Mouse (Mus musculus) intestine, embryonic 15.5 days (tissue): ENCODE results near the gene Timeless. TPM values are rescaled to one million over a fixed set of nuclear protein-coding genes. Genes with fewer than 3 reads are reported as not detected.
"Not testable (repeated sequence)": the region's sequence is repeated elsewhere in the genome, so short reads cannot be mapped to it uniquely, and the experiment has no call there.

Experiments
- ATAC-seq: fragments of 200-750 bp; cut with Nextera tagmentation; 2 replicates; pipeline ENCODE4 v1.8.0; 2017; ENCODE audit warnings: moderate TSS enrichment, moderate library complexity
- H3K27ac ChIP-seq: fragments of 300-500 bp; sonication (generic); 2 replicates; pipeline ENCODE4 v1.5.1; 2015; ENCODE audit warnings: mild to moderate bottlenecking, inconsistent platforms
- H3K27me3 ChIP-seq: fragments of 300-500 bp; sonication (generic); replicated peaks from 2 replicates; pipeline ENCODE4 v1.6.1; 2015; ENCODE audit warnings: inconsistent platforms
- H3K36me3 ChIP-seq: fragments of 300-500 bp; sonication (generic); 2 replicates; pipeline ENCODE4 v1.6.1; 2015; ENCODE audit warnings: inconsistent platforms
- H3K4me1 ChIP-seq: fragments of 300-500 bp; sonication (generic); replicated peaks from 2 replicates; pipeline ENCODE4 v1.6.1; 2015; ENCODE audit warnings: inconsistent platforms
- H3K4me2 ChIP-seq: fragments of 300-500 bp; sonication (generic); replicated peaks from 2 replicates; pipeline ENCODE4 v1.6.1; 2015; ENCODE audit warnings: mild to moderate bottlenecking, inconsistent platforms
- H3K4me3 ChIP-seq: fragments of 300-500 bp; sonication (generic); replicated peaks from 2 replicates; pipeline ENCODE4 v1.5.1; 2015; ENCODE audit warnings: inconsistent platforms
- H3K9ac ChIP-seq: fragments of 300-500 bp; sonication (generic); 2 replicates; pipeline ENCODE4 v1.6.1; 2015; ENCODE audit warnings: inconsistent platforms
- H3K9me3 ChIP-seq: fragments of 300-500 bp; sonication (generic); 2 replicates; pipeline ENCODE4 v1.6.1; 2016; ENCODE audit warnings: inconsistent platforms
- WGBS: fragments of 180-500 bp; shearing (Covaris S2); methylation state at CpG from one replicate; pipeline ENCODE4 v1.1.7; 2015; 5-methylcytosine and 5-hydroxymethylcytosine counted together
- polyA plus RNA-seq: library from polyadenylated mRNA; unstranded; fragments of >200 nt; fragmentation: Nextera tagmentation; extraction: Ambion mirVana; gene quantifications from 2 replicates; pipeline ENCODE4 v1.2.1, GENCODE M21; 2015

The Timeless gene
- 40.8 and 41.3 TPM in 2 replicates for polyA plus RNA-seq

DNA sequence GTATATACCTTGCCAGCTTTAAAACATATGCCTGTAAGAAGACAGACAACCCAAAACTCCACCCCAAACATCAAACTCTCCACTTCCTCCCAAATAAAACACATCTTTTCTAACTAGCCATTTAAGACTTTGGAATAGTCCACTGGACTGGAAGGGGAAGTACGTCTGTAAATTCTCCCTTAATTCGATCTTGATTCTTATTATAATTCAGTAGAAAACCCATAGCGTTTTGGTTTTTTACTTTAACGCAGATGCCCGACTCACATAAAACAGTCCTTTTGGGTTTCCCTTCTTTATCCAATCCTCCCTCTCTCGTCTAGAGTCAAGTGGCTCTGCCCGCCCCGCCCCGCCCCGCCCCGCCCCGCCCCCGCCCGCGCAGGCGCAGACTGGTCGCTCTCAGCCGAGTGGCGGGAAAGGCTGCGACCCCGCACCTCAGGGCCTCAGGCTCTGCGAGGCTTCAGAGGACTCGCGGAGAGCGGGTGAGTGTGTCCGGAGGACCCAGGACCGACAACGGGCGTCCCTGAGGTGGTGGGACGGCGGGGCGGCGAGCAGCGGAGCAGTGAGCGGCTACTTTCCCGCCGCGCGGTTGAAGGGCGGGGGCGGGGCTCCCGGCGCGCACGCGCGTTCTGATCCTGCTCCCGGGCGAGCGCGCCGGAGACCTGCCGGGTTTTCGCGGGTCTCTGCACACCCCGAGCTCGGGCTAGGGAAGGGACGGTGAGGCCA is at the start of gene Timeless:
Gene Timeless, plus strand, starts transcription at position 369 of the 723 bp plus-strand sequence.
- Histone ChIP-seq H3K4me1 (peaks cover 5% of the 10 kb centered on the region; the same call in 1 of the 2 replicates), H3K9me3 (no peaks in the 10 kb centered on the region), H3K27ac (peak within 1 kb of the TSS; percentile 90), H3K4me3 (peak within 1 kb of the TSS; percentile 81), H3K27me3 (no peaks in the 10 kb centered on the region), H3K9ac (peak within 1 kb of the TSS; percentile 65), H3K4me2 (peak within 1 kb of the TSS; percentile 62), H3K36me3 (0 out of 2 replicates have a peak, but pooled peaks cover 4% of the 10 kb centered on the region)
- under 1% methylated on average over 58 of the region's 58 CpGs for WGBS
- peak; percentile 97 for ATAC-seq

DNA sequence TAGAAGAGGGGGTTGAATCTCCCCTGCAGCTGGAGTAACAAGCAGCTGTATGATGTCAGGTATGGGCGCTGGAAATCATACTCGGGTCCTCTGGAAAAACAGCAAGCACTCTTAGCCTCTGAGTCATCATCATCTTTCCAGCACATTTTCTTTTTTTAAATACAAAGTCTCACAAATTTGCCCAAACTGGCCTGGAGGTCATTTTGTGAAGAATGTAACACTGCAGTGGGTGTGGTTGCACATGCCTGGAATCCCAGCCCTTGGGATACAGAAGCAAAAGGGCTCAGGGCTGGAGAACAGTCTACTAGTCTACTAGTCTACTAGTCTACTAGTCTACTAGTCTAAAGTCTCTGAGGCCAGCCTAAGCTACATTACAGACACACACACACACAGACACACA is 47.6 kb upstream of the Timeless start:
- H3K9me3 ChIP-seq = no peaks in the 10 kb centered on the region
- 0 out of 2 replicates have a peak, but pooled peaks cover 3% of the 10 kb centered on the region for H3K4me1 ChIP-seq
- no peak overlapping the region for H3K27ac ChIP-seq
- H3K9ac ChIP-seq = no peak overlapping the region
- H3K4me3 ChIP-seq = no peak overlapping the region
- 66% methylated on average over 2 of the region's 2 CpGs for WGBS
- H3K36me3 ChIP-seq = no peaks in the 10 kb centered on the region
- no peaks in the 10 kb centered on the region for H3K27me3 ChIP-seq
- ATAC-seq = no peak
- H3K4me2 ChIP-seq = no peak overlapping the region

DNA sequence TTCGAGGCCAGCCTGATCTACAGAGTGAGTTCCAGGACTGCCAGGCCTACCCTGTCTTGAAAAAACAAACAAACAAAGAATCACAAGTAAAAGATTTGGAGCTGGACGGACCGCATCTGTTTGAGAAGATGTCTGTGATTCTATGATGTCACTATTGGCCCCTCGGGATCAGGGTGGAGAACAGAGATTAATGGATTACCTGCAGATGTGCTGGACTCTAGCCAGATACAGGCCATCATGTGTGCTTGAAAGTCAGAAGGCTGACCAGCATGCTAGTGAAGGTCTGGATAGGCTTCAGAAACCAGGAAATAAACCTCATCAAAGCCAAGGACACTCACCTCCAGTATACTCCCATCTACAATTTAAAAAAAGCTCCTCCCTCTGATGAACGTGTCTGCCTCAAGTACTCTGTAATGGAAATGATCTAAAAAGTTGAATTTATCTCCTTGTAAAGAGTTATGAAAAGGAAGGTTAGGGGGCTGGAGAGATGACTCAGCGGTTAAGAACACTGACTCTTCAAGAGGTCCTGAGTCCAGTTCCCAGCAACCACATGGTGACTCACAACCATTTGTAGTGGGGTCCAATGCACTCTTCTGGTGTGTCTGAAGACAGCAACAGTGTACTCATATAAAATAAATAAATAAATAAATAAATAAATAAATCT is 46.5 kb upstream of the Timeless start:
- Histone ChIP-seq H3K27me3 (no peaks in the 10 kb centered on the region), H3K4me2 (no peak overlapping the region), H3K4me1 (no peaks in the 10 kb centered on the region), H3K27ac (no peak overlapping the region), H3K36me3 (no peaks in the 10 kb centered on the region), H3K4me3 (no peak overlapping the region), H3K9ac (no peak overlapping the region), H3K9me3 (no peaks in the 10 kb centered on the region)
- 60% methylated on average over 6 of the region's 6 CpGs for WGBS
- ATAC-seq = peak; percentile 18; the same call in 1 of the 2 replicates

DNA sequence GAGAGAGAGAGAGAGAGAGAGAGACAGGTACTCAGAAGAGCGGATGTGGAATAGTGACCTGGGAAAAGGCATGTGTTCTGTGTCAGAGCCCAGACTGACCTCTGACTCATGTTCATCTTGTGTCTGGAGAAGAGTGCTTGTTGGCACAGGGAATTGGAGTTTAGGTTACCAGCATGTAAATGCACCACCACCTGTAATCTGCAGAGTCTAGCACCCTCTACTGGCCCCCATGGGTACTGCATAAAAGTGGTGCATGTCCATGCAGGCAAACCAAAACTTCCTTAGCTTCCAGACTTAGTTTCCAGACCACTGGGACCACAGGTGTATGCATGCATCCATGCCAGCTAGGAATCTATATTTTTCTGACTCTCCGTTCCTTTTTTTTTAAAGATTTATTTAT is 45.9 kb upstream of the Timeless start:
- Histone ChIP-seq H3K9me3 (no peaks in the 10 kb centered on the region), H3K4me2 (no peak overlapping the region), H3K36me3 (no peaks in the 10 kb centered on the region), H3K27me3 (no peaks in the 10 kb centered on the region), H3K4me1 (no peaks in the 10 kb centered on the region), H3K4me3 (no peak overlapping the region), H3K9ac (no peak overlapping the region), H3K27ac (no peak overlapping the region)
- peak; percentile 73 for ATAC-seq
- WGBS = 45% methylated on average over 2 of the region's 2 CpGs

DNA sequence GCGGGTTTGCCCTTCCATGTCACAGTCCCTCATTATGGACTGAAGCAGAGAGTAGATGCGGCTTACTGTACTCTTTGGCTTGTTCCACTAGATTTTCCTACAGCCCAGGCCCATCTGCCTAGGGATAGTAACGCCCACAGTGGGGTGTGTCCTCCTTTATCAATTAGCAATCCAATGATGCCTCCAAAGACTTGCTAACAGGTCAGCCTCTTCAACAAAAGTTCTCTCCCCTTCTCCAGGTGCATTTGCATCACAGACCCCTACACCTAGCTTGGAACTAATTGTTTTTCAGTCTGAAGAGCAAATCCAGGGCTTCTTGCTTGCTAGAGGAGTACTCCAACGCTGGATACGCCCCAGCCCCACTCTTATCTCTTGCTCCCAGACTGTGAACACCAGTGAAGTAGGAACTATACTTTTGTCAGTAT is 44.7 kb upstream of the Timeless start:
- Histone ChIP-seq H3K9ac (no peak overlapping the region), H3K9me3 (no peaks in the 10 kb centered on the region), H3K4me1 (no peaks in the 10 kb centered on the region), H3K27me3 (no peaks in the 10 kb centered on the region), H3K4me3 (no peak overlapping the region), H3K4me2 (no peak overlapping the region), H3K36me3 (no peaks in the 10 kb centered on the region), H3K27ac (no peak overlapping the region)
- WGBS = 64% methylated on average over 5 of the region's 5 CpGs
- no peak for ATAC-seq

DNA sequence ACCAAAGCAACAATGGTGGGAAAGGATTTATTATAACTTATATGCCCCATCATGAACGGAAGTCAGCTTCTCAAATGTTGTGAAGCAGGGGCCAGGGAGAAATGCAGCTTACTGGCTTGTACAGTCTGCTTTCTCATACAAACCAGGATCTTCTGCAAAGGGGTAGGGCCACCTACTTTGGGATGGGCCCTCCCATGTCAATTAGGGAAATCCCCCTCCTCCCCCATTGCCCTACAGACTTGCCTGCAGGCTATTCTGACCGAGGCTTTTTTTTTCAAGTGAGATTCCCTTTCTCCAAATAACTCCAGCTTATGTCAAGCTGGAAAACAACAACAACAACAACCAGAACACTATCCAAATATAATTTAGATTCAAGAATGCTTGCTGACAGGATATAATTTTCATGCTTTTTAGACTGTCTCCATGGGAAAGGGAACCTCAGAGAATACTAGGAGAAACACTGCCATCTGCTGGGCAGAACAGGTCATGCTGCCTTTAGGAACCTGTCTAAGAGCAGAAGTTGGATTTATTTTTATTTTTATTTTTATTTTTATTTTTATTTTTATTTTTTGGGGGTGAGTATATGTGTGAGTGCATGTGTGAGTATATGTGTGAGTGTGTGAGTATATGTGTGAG is 43.5 kb upstream of the Timeless start:
- no peak overlapping the region for H3K4me3 ChIP-seq
- H3K36me3 ChIP-seq = no peaks in the 10 kb centered on the region
- H3K4me1 ChIP-seq = no peaks in the 10 kb centered on the region
- no peak overlapping the region for H3K4me2 ChIP-seq
- H3K27me3 ChIP-seq = no peaks in the 10 kb centered on the region
- WGBS = 47% methylated on average over 2 of the region's 2 CpGs
- H3K9ac ChIP-seq = no peak overlapping the region
- H3K9me3 ChIP-seq = no peaks in the 10 kb centered on the region
- ATAC-seq = no peak
- H3K27ac ChIP-seq = no peak overlapping the region

DNA sequence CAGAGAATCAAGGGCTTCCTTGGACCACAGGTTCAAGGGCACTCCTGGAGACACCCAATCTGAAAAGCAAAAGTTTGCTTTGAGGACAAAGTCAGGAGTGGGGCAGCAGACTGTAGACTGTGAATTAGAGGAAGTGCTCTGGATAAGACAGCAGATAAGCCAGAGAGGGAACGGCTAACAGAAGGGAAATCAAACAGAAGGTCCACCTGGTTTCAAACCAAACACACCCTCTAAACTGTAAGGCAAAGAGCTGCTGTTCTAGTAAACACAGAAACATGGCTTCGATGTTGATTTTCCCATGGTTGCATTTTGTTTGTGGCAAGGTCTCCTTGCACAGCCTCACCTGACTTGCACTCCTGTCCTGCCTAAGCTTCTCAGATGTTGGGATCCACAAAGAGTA is 40.4 kb upstream of the Timeless start:
- peaks cover 8% of the 10 kb centered on the region; the same call in 1 of the 2 replicates for H3K4me1 ChIP-seq
- no peak for ATAC-seq
- WGBS = 54% methylated on average over 2 of the region's 2 CpGs
- peaks cover 14% of the 10 kb centered on the region for H3K27me3 ChIP-seq
- H3K27ac ChIP-seq = no peak overlapping the region
- no peak overlapping the region for H3K9ac ChIP-seq
- no peaks in the 10 kb centered on the region for H3K36me3 ChIP-seq
- H3K4me2 ChIP-seq = no peak overlapping the region
- no peak overlapping the region for H3K4me3 ChIP-seq
- H3K9me3 ChIP-seq = no peaks in the 10 kb centered on the region

DNA sequence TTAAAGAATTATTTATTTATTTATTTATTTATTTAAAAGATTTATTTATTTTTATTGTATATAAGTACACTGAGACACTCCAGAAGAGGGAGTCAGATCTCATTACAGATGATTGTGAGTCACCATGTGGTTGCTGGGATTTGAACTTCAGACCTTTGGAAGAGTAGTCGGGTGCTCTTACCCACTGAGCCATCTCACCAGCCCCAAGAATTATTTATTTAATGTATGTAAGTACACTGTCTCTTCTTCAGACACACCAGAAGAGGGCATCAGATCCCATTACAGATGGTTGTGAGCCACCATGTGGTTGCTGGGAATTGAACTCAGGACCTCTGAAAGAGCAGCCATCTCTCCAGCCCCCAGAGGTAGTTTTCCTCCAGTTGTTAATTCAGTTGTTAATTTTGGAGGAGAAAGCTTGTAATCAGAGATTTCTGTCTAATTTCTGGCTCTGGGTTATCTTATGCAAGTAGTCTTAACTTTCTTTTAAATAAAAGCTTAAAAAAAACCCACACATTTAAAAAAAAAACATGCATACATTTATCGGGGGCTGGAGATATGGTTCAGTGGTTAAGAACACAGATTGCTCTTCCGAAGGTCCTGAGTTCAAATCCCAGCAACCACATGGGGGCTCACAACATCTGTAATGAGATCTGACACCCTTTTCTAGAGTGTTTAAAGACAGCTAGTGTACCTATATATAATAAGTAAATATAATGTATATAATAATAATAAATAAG is 39.7 kb upstream of the Timeless start:
- not testable (repeated sequence) for H3K9me3 ChIP-seq, H3K27ac ChIP-seq, H3K4me3 ChIP-seq, ATAC-seq, H3K4me2 ChIP-seq, H3K9ac ChIP-seq, H3K36me3 ChIP-seq, H3K4me1 ChIP-seq
- peaks cover 14% of the 10 kb centered on the region for H3K27me3 ChIP-seq
- WGBS = 94% methylated on average over 3 of the region's 3 CpGs

DNA sequence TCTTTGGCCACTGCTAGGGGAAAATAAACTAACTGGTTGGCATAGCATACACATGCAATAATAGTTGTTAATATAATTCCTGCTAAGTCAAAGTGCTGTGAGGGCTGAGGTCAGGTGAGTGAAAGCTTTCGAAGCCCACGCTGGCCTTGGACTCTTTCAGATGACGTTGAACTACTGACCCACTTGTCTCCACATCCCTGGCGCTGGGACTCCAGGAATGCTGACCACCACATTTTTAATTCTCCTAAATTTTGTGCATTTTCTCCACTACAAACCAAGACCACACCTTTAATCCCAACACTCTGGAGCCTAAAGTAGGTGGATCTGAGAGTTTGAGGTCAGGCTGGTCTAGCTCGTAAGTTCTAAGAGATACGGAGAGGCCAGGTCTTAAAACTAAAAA is 38.8 kb upstream of the Timeless start:
- Histone ChIP-seq H3K4me1 (peaks cover 8% of the 10 kb centered on the region; the same call in 1 of the 2 replicates), H3K4me3 (no peak overlapping the region), H3K27me3 (peaks cover 14% of the 10 kb centered on the region), H3K27ac (no peak overlapping the region), H3K36me3 (no peaks in the 10 kb centered on the region), H3K4me2 (no peak overlapping the region), H3K9ac (no peak overlapping the region), H3K9me3 (no peaks in the 10 kb centered on the region)
- 93% methylated on average over 6 of the region's 6 CpGs for WGBS
- no peak for ATAC-seq

DNA sequence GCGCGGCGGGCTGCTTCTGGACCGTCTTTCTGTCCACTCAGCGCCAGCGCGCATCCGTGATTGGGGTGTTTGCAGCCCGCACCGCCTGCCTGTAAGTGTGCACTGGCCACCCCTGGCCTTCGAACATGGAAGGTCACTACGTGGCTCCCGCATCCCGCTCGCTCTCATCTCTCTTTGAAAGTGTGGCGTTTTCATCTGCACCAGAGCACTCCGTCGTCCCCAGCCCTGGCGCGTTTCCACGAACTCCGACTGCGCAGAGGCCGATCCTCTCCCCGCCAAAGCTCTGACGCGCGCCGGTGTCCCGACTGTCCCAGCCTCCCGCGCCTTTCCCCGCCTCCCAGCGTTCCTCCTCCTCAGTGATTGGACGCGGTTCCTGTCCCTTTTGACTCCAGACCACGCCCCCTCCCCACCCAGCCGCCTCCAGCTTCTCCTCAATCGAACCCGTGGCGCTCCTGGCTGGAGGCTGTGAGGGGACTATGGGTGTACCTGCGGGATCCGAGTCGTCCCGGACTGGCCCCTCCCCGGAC is 37.8 kb upstream of the Timeless start, which contains the start of gene Gls2:
Gene Gls2, plus strand, starts transcription at position 434 of the 527 bp plus-strand sequence.
- Histone ChIP-seq H3K27me3 (peaks cover 14% of the 10 kb centered on the region), H3K9me3 (no peaks in the 10 kb centered on the region), H3K4me3 (peak within 1 kb of the TSS; percentile 79), H3K9ac (peak within 1 kb of the TSS; percentile 66), H3K4me1 (peaks cover 8% of the 10 kb centered on the region; the same call in 1 of the 2 replicates), H3K36me3 (no peaks in the 10 kb centered on the region), H3K27ac (peak within 1 kb of the TSS; percentile 57; the same call in 1 of the 2 replicates), H3K4me2 (peak within 1 kb of the TSS; percentile 100)
- ATAC-seq = peak; percentile 98
- under 1% methylated on average over 46 of the region's 46 CpGs for WGBS

DNA sequence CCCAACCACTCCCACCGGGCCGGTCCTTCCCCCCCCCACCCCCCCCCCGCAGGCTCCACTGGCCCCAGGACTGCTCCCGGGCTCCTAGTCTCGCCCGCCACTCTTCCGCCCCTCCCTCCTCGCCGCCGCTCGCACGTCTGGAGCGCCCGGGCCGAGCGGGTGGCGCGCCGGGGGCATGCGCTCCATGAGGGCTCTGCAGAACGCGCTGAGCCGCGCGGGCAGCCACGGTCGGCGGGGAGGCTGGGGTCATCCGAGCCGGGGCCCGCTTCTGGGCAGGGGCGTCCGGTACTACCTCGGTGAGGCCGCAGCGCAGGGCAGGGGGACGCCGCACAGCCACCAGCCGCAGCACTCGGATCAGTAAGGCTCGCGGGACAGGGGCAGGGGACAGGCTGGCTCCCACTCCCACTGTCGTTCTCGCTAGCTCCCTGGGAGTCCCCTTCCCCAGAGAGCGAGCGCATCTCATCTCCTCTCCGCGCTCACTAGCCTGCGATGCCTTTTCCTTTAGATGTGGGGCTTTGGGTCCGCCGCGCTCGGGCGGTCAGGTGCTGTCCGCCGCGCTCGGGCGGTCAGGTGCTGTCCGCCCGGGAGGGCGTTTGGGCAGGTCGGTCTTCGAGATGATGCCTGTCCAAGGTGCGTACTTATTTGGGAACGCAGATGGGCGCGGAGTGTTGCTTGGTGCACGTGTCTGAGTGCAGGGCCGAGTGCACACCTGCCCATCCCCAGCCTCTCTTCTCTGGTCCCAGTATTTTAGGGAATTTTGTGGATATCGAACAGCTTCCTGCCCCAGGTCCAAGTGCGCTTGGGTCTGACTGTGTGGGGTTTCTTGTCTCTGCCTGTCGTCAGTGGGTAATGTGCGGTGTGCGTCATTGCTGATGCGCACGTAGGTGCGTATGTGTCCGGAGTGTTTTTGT is 37.1 kb upstream of the Timeless start:
- H3K9me3 ChIP-seq = no peaks in the 10 kb centered on the region
- 1% methylated on average over 72 of the region's 79 CpGs for WGBS
- peak; percentile 91 for ATAC-seq
- no peaks in the 10 kb centered on the region for H3K36me3 ChIP-seq
- peaks cover 8% of the 10 kb centered on the region; the same call in 1 of the 2 replicates for H3K4me1 ChIP-seq
- H3K27me3 ChIP-seq = peaks cover 14% of the 10 kb centered on the region
- H3K4me2 ChIP-seq = peak overlapping the region; percentile 100
- peak overlapping the region; percentile 66 for H3K9ac ChIP-seq
- no peak overlapping the region for H3K27ac ChIP-seq
- H3K4me3 ChIP-seq = peak overlapping the region; percentile 79
